Mouse (Mus musculus) frontal cortex, postnatal 36 days (tissue): ENCODE measurements around the gene Mapk8ip1.

ENCODE experiments used
- DNase-seq, 2 experiments: peaks; one replicate each; pipeline ENCODE4 v3.0.0; 2022; ENCODE audit warnings: low spot score in 2 of 2

Gene Mapk8ip1

GRCm38 (mm10) chr2:92372767-92373436, 28.2 kb downstream of the Mapk8ip1 start:
- DNase-seq: no peak

DNA sequence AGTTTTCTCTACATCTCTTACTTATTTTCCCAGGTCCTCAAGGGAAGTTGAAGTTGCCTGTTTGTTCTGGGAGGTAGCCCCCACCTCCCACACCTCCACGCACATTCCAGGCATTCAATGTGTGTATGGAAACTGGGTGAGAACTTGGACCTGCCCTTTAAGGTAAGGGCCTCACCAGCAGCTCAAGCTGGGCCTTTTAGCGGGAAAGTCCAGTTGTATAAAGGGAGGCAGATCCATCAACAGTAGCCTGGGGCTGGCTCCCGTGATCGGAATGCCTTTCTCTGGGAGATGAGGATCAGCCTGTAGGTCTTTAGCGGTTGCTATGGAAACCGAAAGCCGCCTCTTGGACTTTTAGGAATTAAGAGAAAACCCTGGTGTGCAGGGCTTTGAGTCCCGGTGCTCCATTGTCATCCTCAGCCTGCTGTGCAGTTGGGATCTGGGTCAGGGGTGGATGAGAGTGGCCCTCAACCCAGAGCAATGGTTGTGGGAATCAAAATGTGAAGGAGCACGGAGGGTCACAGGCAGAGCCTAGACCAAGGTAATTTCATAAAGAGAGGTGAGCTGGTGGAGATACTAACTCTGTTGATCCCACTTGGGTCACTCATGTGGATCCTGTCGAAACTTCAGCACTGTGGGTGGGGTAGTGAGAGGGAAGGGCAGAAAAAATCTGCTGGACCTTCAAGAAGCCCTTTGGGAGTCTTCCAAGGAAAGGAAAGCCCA, 28.9 kb downstream of the Mapk8ip1 start:
- no peak for DNase-seq

GRCm38 (mm10) chr2:92370821-92371805, 29.9 kb downstream of the Mapk8ip1 start:
- DNase-seq: no peak

- no peak for DNase-seq
Measured at GRCm38 (mm10) chr2:92370375-92370774, 30.7 kb downstream of the Mapk8ip1 start.

DNA sequence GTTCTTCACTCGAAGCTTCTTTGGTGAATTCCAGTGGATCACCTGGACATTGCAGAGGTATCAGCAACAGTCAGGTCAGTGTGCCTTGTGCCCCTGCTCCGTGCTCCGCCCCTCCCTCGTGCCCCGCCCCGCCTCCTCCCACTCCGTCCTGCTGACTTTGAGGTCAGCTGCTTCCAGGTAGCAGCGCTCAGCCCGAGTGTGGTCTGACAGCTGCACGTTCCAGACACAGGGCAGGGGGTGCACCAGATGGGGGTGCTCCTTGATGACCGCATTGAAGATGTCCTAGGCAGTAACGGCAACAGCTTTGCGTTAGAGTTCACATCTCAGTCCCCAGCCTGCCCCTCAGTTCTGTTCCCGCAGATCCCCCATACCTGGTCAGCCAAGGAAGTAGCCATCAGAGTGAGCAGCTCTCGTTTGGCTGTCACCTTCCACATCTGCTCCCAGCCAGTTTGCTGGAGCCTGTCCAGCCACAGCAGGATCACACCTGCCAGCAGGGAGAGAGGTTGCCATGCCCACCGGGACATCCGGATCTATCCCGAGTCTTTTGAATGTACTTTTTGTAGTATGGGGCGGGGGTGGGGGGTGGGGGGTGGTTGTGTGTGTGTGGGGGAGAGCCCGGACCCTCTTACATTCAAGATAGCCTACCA, 33.6 kb downstream of the Mapk8ip1 start:
- no peak for DNase-seq

DNA sequence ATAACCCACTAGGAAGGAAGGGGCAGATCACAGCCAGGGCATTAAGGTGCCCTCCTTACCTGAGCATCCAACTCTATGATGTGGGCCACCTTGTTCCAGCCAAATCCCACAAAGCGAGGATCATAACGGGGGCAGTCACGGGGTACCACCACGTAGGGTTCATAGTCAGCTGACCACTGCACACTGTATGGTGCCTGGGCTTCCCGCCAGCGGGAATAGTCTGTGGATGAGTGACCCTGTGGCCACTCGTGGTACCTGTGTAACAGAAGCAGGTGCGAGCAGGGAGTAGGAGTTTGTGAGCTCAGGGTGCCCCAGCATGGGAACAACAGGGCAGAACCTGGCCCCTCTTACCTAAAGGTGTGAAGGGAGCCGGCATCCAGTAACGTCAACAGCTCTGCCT, 35.5 kb downstream of the Mapk8ip1 start:
- no peak for DNase-seq

DNA sequence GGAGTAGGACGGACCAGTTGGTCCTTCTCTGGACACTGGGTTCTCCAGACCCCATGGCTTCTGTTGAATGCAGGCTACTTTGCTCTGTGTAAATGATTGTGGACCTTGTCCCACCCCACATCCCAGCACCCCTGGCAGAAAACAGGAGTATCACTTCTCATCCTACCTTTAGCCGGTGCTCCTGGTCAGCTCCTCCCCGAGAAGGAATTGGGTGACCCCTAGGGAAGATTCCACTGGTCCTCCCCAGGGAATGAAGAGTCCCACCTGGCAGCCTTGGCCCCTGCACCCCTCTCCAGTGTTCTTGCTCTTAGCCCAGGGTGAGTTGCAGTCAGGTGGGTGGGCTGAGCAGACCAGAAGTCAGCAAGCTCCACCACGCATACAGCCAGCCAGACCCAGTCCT, 37.0 kb downstream of the Mapk8ip1 start:
- DNase-seq: no peak

DNA sequence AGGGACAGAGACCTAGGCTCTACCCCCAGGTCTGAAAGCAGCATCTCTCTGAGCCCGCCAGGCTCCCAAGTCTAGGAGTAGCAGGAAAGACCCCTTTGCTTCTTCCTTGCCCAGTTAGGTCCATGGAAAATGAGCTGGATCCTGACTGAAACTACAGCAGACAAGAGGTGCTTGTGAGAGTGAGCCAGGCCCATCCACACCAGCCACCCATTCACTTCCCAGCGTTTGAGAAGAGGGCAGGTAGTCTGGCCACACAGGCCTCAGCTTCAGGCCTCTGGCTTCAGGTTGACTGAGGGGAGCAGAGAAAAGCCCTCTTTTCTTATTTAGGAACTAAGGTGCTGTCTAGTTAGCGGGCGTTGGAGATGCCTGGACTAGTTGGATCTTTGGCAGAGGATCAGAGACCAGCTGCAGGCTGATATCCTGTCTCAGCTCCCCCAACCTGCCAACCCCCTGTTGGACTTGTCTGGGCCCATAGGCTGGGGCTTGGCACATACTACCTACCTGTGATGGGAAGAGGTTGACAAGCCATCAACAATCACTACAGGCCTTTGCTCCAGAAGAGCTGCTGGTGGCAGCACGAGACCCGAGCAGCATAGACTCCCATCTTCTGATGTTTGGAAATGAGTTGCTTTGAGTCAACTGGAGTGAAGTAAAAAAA, 38.4 kb downstream of the Mapk8ip1 start:
- DNase-seq: no peak

DNA sequence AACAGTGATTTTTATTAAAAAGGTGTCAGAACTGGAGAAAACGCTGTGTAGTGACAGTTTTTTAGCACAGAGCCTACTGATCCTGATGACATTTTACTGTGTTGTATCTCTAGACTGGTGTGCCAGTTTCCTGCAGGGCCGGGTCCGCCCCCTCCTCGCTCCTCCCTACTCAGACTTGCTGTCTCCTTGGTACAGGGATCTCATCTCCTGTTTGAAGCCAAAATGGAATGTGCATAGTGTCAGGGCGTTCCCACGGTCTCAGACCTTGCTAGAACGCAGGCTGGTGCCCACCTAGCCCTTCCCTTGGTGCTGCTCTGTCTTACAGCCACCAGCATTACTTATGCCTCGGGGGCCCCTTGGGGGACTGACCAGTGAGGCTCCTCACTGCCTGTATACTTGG, 39.3 kb downstream of the Mapk8ip1 start:
- DNase-seq: no peak

- no peak for DNase-seq
Measured at GRCm38 (mm10) chr2:92360893-92361292, 40.2 kb downstream of the Mapk8ip1 start.

- DNase-seq: no peak
Measured at GRCm38 (mm10) chr2:92360186-92360823, 40.8 kb downstream of the Mapk8ip1 start.

DNA sequence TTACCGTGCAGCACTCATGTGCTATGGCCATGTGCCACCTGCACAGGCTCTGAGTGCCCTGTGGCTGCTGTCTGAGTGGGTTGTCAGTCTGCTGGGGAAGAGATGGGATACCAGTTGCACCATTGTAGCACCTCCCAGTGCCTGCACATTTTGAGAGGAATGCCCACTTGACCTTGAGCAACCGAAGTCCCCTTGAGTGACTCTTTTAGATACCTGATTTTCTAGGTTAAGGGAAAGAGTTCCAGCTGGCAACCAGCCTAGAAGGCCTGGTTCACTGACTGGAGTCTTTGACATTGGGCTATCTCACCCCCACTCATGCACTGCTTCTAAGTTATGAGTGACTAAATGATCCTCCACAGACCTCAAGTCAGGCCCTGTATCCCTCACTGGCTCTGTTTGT, 41.8 kb downstream of the Mapk8ip1 start:
- no peak for DNase-seq

- DNase-seq: no peak
Measured at GRCm38 (mm10) chr2:92354224-92354623, 46.8 kb downstream of the Mapk8ip1 start.

- DNase-seq: no peak
Measured at GRCm38 (mm10) chr2:92353402-92353801, 47.7 kb downstream of the Mapk8ip1 start.

DNA sequence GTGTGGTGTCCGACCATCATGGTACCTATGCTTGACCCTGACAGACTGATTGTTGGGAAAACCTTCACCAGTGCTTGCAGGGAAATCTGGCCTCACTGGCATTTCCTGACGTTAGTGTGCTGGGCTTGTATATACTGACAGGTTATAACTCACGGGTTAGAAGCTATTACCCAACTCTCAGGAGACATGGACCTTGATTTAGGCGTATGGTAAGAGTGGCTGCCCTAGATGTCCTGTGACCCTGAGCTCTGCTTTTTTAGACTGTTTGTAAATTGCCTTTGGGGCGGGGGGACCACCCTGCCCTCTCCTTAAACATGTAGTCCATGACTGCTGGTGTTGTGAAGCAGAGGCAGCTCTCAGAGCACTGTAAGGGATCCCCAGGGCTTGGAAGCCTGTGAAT, 50.4 kb downstream of the Mapk8ip1 start:
- no peak for DNase-seq

DNA sequence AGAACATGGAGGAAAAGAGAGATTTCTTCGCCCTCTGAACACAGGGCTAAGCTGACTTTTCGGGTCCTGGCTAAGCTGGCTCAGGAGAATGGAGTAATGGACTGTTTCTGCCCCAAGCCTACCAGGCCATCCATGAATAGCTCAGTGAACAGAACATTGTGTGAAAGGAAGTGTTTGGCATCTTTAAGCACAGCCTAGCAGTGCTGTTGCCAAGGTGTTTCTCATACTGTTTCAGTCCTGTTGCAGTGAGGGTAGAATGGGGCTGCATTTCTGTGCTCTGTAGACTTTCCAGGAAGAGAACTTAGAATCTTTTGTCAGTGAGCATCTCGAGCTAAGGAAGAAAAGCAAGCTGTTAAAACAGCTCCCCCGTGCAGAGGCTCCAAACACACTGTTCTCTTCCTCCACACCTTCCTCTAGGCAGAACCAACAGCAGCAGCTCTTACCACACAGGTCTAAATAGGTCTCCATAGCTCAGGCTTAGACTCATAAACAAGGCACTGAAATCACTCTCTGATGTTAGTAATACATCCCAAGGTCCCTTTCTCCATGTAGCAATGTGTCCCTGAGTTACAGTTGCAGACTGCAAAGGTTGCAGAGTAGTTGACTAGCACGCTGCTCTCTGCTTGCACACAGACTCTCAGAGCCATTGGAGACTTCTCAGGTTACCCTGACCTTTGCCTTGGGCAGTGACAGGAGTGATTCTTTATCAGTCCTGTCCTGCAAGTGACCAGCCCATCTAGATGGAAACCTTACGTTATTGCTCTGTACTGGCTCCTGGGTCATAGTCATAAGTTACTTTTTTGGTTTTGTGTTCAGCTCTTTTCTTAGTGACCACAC, 51.3 kb downstream of the Mapk8ip1 start:
- DNase-seq: no peak

DNA sequence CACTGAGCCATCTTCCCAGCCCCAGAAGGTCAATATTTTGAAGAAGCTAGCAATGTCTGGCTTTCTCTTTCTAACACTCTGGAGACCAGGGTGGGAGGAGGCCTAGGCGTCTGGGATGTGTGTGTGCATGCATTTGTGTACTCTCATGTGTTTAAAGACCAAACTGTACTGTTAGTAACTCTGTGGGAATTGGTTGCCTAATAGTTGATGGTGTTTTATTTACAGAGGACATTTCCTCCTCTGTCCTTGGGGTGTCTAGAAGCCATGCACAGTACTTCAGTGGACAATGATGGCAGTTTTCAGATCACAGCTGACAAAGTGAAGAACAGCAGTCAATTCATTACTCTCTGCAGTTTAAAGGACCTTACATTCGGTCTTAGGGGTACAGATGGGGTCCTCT, 53.9 kb downstream of the Mapk8ip1 start:
- no peak for DNase-seq

DNA sequence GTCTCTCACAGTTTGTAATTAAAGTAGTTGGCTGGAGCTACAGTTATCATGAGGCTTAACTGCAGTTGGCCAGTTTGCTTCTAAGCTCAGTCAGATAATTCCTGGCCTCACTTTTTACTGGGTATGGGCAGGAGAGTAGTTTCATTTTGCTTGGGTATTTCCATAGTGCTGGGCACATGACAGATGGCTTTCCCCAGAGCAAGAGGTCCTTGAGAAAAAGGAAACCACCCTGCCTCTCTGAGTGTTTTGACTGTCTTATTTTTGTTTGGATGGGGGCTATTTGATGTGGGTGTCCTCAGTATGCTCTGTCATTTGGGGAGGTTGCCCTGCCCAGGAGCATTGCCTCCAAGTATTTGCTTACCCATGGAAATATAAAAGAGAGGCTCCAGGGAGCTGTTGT, 58.6 kb downstream of the Mapk8ip1 start:
- no peak for DNase-seq
